Mouse (Mus musculus): ENCODE data around the gene Ggact.

Gene Ggact

DNA sequence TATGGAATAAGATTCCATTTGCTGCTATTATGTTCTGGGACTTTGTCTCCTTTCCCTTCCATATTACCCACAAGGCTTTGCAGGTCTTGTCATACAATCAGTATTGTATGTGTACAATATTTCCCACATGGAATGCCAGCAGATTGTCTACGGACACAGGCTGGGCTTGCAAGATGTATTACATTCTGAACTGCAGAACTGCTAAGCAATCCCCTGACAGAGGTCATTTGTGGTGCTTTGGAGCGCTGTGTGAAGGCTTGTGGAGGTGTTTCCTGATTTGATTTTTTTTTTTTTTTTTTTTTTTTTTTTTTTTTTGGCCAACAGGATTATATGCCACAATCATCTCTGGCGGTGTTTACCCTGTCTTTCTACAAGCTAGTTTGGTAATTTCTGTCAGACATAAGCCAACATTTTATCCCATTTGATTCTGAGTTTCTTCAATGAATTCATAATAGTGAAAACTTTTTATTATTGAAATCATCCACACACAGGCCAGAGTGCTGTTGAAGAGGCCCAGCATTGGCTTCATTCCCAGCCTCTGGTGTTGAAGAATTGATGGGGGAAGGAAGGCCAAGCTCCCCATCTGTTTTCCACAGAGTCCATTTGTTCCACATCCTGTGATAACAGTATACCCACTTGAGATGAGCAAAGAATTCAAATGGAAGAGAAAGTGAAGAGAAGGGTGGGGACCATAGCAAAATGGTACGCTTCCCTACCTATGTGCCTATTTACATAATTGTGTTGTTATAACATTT lies 45.8 kb downstream of the Ggact start:
- DNase-seq (ENCODE audit: low spot score), result no peak

DNA sequence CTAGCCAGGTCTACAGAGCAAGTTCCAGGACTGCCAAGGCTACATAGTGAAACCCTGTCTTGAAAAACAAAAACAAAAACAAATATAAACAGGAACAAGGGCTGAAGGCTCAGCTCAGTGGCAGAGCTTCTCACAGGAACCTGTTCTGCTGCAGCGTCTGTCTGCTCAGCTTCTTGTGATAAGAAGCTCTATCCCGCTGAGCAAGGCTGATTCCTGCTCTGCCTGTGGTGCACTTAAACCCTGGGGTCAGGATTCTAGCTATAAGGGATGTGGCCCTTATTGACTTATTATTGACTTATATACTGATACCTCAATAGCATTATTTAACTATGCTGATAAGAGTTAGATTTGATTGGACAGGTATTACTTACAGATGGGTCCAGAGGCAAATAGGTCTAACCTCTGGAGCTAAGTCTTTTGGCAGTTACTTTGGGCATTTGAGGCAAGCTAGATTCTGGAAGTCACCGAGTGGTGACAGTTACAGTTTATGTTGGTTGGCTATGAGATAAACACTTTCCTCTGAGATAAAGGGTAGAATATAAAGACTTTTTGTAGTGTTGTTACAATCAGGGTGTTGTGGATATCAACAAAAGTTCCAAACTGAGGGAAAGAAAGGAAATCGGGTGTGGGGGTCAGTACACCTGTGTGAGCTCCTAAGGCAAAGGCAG lies 48.0 kb downstream of the Ggact start:
- DNase-seq (ENCODE audit: low spot score), result no peak

DNA sequence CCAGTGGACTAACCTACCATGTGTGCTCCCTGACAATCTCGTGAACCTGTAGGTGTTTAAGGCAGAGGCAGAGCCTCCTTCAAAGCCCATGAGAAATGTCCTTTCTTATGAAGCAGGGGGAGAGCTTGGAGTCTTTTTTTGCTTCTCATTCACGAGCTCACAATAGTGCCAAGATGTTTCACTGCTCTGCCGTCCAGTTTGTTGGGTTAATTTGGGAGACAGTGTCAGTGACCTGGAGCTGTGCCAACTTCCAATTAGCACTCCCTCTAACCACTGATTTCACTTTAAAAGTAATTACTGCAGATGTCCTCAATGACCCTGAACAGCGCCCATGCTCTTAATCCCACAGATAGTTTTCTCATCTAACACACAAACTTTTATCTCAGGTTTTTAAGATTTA lies 50.9 kb downstream of the Ggact start:
- DNase-seq (ENCODE audit: low spot score), result peak; percentile 30

DNA sequence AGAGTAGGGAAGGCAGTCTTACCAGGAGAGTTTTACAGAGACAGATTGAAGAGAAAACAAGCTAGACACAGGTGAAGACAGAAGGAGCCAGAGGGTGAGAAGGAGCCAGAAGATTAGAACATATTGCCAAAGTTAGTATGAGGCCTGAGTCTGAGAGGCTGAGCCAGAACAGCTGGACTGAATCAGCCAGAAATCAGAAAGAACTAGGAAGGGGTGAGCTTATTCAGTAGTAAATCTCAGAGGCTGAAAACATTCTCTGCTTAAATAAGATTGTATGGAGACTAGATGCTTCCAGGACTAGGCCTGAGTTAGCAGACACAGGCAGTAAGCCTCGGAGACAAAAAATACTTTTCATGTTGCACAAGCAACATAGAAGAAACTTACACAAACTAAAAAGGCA lies 53.8 kb downstream of the Ggact start:
- DNase-seq (ENCODE audit: low spot score), result no peak

DNA sequence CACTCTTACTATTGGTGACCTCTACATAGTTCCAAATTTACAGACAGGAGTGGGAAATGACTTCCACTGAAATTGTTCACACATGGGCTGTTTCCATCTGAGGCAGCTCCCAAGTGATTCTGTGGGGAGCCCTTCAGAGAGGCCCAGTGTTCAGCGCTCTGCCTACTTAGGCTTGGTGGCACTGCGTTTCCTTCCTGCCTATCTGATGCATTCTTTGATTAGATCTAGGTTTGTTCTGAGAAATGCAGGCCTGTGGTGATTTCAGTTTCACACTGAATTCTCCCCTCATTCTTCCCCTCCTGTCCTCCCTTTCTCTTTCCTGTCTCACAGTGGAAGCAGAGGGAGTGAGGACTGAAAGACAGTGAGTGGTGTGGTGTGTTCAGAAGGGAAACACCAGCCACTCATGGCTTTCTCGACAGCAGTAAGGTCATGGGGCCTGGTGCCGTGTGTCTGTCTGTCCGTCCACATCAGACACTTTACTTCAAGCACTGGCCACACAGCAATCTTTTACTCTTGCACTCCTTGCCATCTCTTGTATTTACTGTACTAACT lies 61.0 kb downstream of the Ggact start:
- no peak for DNase-seq (ENCODE audit: low spot score)

DNA sequence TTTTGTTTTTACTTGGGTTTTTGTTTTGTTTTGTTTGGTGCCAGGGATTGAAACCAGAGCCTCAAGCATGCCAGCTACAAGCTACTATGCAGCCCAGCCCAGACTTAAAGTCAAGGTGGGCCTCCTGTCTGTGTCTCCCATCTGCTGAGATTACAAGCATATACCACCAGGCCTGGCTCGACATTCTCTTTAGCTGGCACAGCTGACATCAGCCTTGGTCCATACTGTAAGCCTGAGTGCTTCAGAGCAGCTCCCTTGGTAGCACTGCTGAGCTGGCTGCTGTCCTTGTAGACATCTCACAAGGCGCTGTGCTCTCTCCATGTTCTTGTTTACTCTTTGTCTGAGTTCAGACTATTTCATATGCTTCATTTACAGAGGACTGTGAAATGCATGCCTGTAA lies 76.5 kb downstream of the Ggact start:
- DNase-seq (ENCODE audit: low spot score), result no peak

DNA sequence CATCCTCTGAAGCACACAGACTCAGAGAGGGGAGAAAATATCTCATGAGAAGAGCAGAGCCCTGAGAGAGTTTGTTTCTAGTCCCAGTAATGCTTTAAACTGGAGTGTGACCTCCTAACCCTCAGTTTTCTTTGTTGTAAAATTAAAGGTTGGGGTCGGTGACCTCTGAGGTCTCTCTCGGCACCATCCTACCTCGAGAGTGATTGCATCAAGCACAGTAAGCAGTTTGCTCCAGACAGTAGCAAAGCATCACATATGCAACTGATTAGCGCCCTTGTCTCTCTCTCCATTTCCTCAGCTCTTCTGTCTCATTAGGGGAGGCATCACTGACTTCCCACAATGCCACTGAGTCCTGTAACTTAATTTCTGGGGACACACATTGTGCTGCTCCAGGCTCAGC lies 77.3 kb downstream of the Ggact start:
- no peak for DNase-seq (ENCODE audit: low spot score)

DNA sequence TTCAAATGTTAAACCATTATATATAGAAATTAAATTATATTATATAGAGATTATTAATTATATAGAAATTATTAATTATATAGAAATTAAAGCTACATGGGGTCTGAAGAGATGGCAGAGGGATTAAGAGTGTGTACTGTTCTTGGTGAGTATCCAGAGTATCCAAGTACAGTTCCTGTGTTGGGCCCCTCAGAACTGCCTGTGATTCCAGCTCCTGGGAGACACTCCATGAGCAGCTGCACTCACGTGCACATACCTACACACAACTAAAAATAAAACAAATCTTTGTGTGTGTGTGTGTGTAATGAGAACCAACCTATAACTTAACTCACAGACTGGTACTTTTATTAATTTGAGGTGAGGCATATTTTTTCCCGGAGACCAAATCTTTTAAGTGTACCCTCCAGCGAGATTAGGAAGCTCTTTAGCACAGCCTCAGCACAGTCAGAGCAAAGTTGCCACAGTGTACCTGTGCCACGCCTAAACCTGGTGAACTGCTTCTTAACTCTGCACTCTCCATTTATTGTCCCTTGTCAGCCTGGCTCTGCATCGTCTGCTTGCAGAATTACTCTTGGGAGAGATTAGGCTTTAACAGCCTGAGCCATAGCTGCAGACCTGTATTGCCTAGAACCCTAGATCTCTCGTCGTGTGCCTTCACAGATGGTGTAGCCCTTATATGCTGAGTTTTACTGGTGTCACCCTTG lies 77.9 kb downstream of the Ggact start:
- DNase-seq (ENCODE audit: low spot score), result no peak

DNA sequence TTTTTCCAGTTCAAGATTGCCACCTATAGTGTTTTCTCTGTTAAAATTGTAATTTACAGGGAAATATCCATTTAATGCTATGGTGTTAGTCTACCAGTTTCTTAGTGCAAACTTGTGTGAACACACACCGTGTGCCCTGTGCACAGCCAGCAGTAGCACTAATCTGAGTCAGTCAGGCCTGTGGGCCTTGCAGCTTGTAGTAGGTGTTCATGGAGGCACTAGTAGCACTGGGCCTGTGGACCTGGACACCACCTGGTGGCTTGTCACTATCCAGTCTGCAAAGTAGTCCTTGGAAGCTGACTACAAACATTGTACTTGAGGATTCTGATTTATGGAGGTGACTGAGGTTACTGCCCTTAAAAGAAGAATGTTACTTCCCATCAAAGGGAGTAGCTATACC lies 78.8 kb downstream of the Ggact start:
- DNase-seq (ENCODE audit: low spot score), result no peak

DNA sequence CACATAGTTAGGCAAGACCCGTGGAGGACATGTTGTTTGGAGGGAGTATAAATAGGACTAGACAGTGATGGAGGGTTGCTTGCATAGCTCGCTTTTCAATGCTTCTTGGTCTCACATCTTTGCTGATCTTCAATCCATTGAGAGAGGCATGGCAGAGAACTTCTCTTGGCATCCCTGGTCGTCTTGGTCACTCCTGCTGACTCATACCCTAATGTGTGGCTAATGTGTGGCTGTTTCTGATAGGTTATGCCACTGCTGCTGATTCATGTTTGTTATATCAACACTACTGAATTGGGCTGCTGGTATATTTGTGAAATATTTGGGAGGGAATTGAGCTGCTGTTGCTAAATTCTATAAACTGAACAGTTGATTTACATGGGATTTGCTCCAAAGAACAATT lies 79.9 kb downstream of the Ggact start:
- peak; percentile 7 for DNase-seq (ENCODE audit: low spot score)

DNA sequence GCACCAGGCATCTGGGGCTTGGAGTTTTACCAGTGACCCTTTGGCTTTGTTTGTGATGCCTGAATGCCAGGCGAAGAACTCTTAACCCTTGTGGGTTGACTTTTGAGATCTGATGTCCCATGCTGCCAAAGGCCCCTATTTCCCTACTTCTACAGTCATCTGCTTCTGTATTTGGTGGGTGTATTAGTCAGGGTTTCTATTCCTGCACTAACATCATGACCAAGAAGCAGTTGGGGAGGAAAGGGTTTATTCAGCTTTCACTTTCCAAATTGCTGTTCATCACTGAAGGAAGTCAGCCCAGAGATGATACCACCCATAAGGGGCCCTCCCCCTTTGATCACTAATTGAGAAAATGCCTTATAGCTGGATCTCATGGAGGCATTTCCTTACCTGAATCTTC lies 83.1 kb downstream of the Ggact start:
- no peak for DNase-seq (ENCODE audit: low spot score)

DNA sequence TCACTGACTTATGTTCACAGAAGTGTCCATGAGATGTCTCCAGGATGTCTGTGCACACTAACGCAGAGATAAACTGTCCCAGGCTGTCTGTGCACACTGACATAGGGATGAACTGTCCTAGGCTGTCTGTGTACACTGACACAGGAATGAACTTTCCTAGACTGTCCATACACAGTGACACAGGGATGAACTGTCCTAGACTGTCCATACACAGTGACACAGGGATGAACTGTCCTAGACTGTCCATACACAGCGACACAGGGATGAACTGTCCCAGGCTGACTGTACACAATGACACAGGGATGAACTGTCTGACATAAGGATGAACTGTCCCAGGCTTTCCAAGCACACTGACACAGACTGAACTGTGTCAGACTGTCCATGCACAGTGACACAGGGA lies 88.1 kb downstream of the Ggact start:
- DNase-seq (ENCODE audit: low spot score), result no peak

DNA sequence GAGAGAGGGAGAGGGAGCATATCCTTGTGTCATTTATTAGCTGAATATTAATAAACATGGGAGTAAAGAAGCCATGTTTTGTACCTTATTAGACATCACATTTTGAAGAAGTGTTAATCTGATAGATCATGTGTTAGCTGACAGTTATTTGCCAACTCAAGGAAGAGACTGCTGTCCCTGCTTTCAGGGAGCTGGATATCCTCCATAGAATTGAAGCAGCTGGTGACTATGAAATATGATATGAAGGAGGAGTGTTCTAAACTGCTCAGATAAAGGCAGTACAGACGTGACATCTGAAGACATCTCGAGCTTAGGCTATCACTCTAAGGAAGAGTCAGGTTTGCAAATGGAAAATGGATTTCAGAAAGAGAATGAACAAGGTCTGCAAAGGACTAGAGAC lies 89.8 kb downstream of the Ggact start:
- DNase-seq (ENCODE audit: low spot score), result no peak

DNA sequence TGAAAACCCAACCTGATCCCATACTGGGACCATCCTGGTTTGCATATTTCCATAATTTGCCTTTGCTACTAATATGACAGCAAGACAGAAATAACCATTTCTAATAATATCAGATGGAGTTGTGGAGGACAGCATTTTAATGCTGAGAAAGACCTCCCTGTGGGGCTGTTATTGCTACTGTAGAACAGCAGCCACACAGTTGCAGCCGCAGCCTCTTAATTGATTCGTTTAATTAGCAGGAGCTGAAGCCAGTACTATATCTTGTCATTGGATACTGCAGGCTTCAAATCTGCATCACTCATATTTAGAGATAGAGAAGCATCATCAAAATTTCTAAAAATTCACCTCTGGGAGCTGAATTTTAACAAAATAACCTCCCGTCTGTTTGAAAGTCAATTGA lies 92.6 kb downstream of the Ggact start:
- no peak for DNase-seq (ENCODE audit: low spot score)

DNA sequence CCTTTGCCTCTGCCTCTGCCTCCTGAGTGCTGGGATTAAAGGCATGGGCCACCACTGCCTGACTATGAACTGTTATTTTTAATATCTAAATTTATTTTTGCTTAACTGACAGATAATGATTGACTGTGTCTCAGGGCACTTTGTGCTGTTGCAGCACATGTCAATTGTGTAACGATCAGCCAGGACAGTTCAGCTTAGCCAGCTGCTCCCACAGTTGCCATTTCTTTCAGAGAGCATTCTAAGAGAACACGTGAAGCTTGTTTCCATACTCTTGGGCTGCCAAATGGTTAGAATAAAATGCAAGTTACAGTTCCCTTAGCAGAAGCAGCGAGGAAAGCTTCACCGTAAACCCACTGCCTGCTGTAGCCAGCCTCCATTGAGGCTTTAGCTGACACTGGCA lies 113.3 kb downstream of the Ggact start:
- DNase-seq (ENCODE audit: low spot score), result no peak

DNA sequence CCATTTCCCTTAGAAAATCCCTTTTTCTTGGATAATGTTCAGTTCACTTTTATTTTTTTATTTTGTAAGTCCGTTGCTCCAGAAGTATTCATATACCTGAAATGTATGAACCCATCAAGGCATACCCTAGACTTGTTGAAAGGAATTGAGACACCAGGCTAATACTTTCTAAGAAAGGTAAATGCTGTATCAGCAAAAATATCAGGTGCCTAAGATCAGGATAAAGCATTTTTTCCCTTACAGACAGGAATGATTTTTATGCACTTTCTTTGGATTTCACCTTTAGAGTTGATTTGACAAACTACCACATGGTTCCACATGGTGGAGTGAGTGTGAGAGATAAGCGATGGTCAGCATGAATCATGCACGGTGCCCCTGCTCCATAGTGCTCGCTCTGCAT lies 120.2 kb downstream of the Ggact start:
- DNase-seq (ENCODE audit: low spot score), result no peak

DNA sequence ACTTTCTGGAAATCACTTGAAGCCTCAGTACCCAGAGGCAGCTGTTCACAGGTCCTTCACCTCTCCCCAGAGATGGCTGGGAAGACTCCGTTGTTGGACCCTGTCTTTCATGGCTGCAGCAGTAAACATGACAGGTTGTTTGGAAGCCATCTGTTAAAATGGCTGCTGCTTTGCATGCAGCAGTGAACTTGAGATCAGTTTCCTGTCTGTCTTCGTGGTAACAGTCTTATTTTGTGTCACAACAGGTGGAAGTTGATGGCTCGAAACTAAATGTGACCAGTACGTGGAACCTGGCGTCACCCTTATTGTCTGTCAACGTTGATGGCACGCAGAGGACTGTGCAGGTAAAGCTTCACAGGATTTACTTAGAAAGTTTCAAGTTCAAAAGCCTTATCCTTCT lies 123.4 kb downstream of the Ggact start:
- DNase-seq (ENCODE audit: low spot score), result no peak

DNA sequence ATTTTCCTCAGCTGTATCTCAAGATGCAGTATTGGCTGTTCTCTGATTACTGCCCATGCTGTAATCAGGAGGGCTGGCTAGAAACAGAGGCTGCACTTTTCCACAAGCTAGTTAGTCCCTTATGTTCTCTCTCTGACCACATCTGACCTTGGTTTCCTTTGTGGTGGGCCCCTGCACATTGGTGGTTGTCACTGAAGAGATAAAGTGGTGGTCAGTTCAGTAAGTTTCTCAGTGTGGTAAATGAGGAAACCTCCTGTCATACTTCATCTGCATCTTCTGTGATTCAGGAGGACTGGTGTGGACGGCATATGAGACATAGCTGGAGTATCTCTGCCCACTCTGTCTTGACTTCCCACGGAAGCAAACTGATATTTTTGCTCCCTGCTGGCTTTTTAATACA lies 125.4 kb downstream of the Ggact start:
- DNase-seq (ENCODE audit: low spot score), result no peak

DNA sequence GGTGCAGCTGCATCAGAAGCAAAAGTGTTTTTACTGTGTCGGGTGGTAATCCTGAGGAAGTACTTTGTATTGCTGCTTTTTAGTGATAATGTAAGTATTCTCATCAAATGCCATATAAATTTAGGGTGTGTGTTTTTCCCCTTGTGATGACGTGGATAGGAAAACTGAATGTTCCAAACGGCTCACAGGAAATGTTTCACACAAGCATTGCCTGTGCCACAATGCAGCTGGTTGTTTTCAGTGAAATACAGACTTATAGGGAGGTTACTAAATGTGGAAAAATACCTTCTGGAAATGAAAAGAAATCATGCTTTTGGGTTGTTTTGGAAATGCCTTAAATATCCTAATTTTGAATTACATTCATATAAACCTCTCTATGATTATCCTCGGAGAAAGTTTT lies 128.9 kb downstream of the Ggact start:
- DNase-seq (ENCODE audit: low spot score), result no peak

DNA sequence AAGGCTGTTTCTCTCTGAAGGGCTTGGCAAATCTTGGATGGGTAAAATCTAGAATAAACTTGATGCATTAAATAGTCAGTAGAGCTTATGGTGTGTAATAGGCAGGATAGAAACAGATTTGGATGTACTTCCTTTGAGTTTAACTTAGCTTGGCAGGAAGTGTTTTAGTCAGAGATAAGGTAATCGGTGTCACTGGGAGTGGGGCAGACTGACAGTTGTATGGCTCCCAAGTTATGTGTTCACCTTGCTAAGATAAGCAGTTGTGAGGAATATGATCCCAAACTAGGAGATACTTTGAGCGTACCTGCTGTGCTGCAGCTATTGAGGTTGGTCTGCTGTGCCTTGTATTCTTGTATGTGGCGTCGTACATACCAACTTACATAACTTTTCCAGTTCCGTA lies 147.1 kb downstream of the Ggact start:
- no peak for DNase-seq (ENCODE audit: low spot score)
